Mouse (Mus musculus) liver, embryonic 13.5 days (tissue): ENCODE measurements around the gene Gm16430. TPM values are rescaled to one million over a fixed set of nuclear protein-coding genes. Genes with fewer than 3 reads are reported as not detected.
"Not testable (repeated sequence)": the region's sequence is repeated elsewhere in the genome, so short reads cannot be mapped to it uniquely, and the experiment has no call there.

Source experiments
- ATAC-seq: fragments of 200-750 bp; cut with Nextera tagmentation; 2 replicates; pipeline ENCODE4 v1.8.0; 2017; ENCODE audit warnings: low read depth, mild to moderate bottlenecking, moderate number of reproducible peaks, moderate library complexity
- DNase-seq: peaks from one replicate; pipeline ENCODE4 v3.0.0; 2022
- H3K27ac ChIP-seq: fragments of 300-500 bp; sonication (generic); 2 replicates; pipeline ENCODE4 v1.5.1; 2015; ENCODE audit warnings: moderate library complexity, mild to moderate bottlenecking, inconsistent platforms
- H3K27me3 ChIP-seq: fragments of 300-500 bp; sonication (generic); 2 replicates; pipeline ENCODE4 v1.6.1; 2015; ENCODE audit warnings: mild to moderate bottlenecking, inconsistent platforms
- H3K36me3 ChIP-seq: fragments of 300-500 bp; sonication (generic); 2 replicates; pipeline ENCODE4 v1.6.1; 2015; ENCODE audit warnings: mild to moderate bottlenecking, inconsistent platforms
- H3K4me1 ChIP-seq: fragments of 300-500 bp; sonication (generic); replicated peaks from 2 replicates; pipeline ENCODE4 v1.6.1; 2015; ENCODE audit warnings: inconsistent platforms
- H3K4me2 ChIP-seq: fragments of 300-500 bp; sonication (generic); 2 replicates; pipeline ENCODE4 v1.6.1; 2015; ENCODE audit warnings: inconsistent platforms, mild to moderate bottlenecking, moderate library complexity
- H3K4me3 ChIP-seq: fragments of 300-500 bp; sonication (generic); replicated peaks from 2 replicates; pipeline ENCODE4 v1.5.1; 2015; ENCODE audit warnings: mild to moderate bottlenecking, inconsistent platforms
- H3K9ac ChIP-seq: fragments of 300-500 bp; sonication (generic); 2 replicates; pipeline ENCODE4 v1.6.1; 2015; ENCODE audit warnings: mild to moderate bottlenecking, inconsistent platforms
- H3K9me3 ChIP-seq: fragments of 300-500 bp; sonication (generic); replicated peaks from 2 replicates; pipeline ENCODE4 v1.6.1; 2016; ENCODE audit warnings: inconsistent platforms
- WGBS: fragments of 180-500 bp; shearing (Covaris S2); methylation state at CpG from one replicate; pipeline ENCODE4 v1.1.7; 2015; ENCODE audit not compliant: insufficient replicate concordance; 5-methylcytosine and 5-hydroxymethylcytosine counted together
- polyA plus RNA-seq: library from polyadenylated mRNA; unstranded; fragments of >200 nt; fragmentation: Nextera tagmentation; extraction: Ambion mirVana; gene quantifications from 2 replicates; pipeline ENCODE4 v1.2.1, GENCODE M21; 2015

Gm16430 gene
- polyA plus RNA-seq, result not detected in 2 replicates

DNA sequence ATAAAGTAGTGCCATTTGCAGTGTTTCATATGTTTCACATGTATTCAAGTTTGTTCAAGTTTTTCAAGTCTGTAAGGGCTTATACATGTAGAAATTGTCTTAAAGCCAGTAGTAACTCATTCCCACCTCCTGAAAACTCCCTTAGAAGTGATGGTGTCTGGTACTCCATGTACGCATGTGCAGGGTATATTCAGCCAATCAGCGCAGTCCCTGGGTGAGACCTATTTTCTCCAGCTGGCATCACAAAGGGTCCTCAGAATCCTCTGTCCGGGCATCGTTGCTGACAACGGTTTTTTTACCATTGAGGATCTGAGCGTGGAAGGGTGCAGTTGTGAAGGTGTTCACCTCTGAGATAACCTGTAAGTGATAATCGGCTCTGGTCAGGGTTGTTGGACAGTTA, at the start of gene Gm16430:
Gm16430 (plus strand) TSS at position 301 of the 400 bp plus-strand sequence.
- not testable (repeated sequence) for H3K36me3 ChIP-seq, DNase-seq, H3K4me1 ChIP-seq, H3K4me3 ChIP-seq, H3K9me3 ChIP-seq, H3K27me3 ChIP-seq, H3K27ac ChIP-seq, H3K9ac ChIP-seq, ATAC-seq, H3K4me2 ChIP-seq
- no CpG with 5 or more reads among the region's 7 CpGs for WGBS

Other genes starting within 250 kb of the Gm16430 start
- not detected in 2 replicates for gene Gm16405, start 91.0 kb upstream of the Gm16430 start, polyA plus RNA-seq